Mouse (Mus musculus): ENCODE measurements around the gene Rab37.

- TF ChIP-seq CTCF (IDR thresholded peaks at IDR 0.05; ENCODE audit: borderline replicate concordance, insufficient read depth, low read depth, low read length) (no peak), POLR2A (IDR thresholded peaks at IDR 0.05; ENCODE audit: borderline replicate concordance, insufficient read depth, low read length) (no peak)
These were observed 28.2 kb downstream of the Rab37 start for GRCm38 (mm10) chr11:115119409-115119808.
